ENCODE assay signal across 8 mouse cellular contexts in the genomic region with DNA sequence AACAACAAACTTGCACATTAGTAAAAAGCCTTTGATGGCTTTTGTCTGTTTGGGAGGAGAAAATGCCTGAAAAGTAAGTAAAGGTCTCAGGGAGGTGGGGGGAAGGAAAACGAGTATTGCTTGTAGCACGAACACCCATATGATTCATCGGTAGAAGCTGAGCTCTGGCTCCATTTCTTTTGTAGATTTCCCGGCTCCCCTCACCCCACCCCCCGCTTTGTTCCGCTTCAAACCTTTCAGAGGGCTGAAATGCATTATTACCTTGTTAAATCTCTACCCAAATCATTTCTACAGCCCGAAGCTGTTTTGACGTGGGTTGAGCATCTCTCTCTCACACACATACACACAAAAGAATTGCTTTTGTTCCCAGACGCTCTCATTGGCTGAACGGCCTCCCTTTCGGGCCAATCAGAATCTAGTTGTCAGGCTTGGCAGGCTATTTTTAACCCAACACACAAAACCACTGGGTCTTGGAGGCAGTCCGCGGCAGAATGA.
A peak's percentile ranks its signal among the peaks of the same experiment; 100 is the strongest.
DNase-seq lines count a peak whose midpoint lies in the region; ATAC-seq and TF ChIP-seq lines count a peak whose summit lies in the region.

No protein-coding gene starts in this region.

- TF ChIP-seq CTCF in olfactory bulb, adult 2 months (IDR thresholded peaks at IDR 0.05; ENCODE audit: insufficient read depth, low read depth, low read length) = no peak

- TF ChIP-seq POLR2A in olfactory bulb, adult 2 months (IDR thresholded peaks at IDR 0.05; ENCODE audit: insufficient read depth, low read depth, low read length) = peak; percentile 33; the same call in 1 of the 2 replicates

- WGBS in hindbrain, embryonic 10.5 days = 1% methylated on average over 13 of the region's 13 CpGs
- under 1% methylated on average over 13 of the region's 13 CpGs for WGBS in lung, embryonic 15.5 days
- WGBS in olfactory bulb, adult 2 months = under 1% methylated on average over 13 of the region's 13 CpGs

- no peaks in the 10 kb centered on the region for H3K27me3 ChIP-seq in hindbrain, embryonic 10.5 days (ENCODE audit: insufficient read depth, poor library complexity, severe bottlenecking)
- H3K27me3 ChIP-seq in lung, embryonic 15.5 days = no peaks in the 10 kb centered on the region

- H3K9ac ChIP-seq in lung, embryonic 15.5 days = peak overlapping the region; percentile 55

- peak; percentile 92 for ATAC-seq in lung, embryonic 15.5 days (ENCODE audit: borderline replicate concordance, extremely low read depth, low FRiP score, low TSS enrichment)

- peak; percentile 94 for DNase-seq in MN1 (ENCODE audit: low spot score)
- DNase-seq in cerebellum, adult 9-11 months = peak; percentile 96
- DNase-seq in frontal cortex, adult 2 months (ENCODE audit: extremely low spot score in 1 of 2, low spot score in 1 of 2) = peak; percentile 94 to 97
- peak; percentile 86 for DNase-seq in hindbrain, embryonic 10.5 days (ENCODE audit: low spot score)
- DNase-seq in layer of hippocampus, adult 9-10 months (ENCODE audit: low spot score) = peak; percentile 97
- DNase-seq in thymus, adult 18-20 months = peak; percentile 81 to 91

- peak overlapping the region; percentile 56 for H3K4me3 ChIP-seq in hindbrain, embryonic 10.5 days
- peak overlapping the region; percentile 49 for H3K4me3 ChIP-seq in lung, embryonic 15.5 days
- H3K4me3 ChIP-seq in olfactory bulb, adult 2 months (ENCODE audit: insufficient read depth, low read depth, low read length) = peak overlapping the region; percentile 44

- H3K9me3 ChIP-seq in hindbrain, embryonic 10.5 days = no peaks in the 10 kb centered on the region
- H3K9me3 ChIP-seq in lung, embryonic 15.5 days = no peaks in the 10 kb centered on the region

- peaks cover 5% of the 10 kb centered on the region; the same call in 1 of the 2 replicates for H3K4me1 ChIP-seq in hindbrain, embryonic 10.5 days (replicated peaks)
- H3K4me1 ChIP-seq in lung, embryonic 15.5 days = peaks cover 14% of the 10 kb centered on the region
- H3K4me1 ChIP-seq in olfactory bulb, adult 2 months (ENCODE audit: control insufficient read depth, insufficient read depth, low read length) = no peaks in the 10 kb centered on the region

- H3K4me2 ChIP-seq in lung, embryonic 15.5 days = peak overlapping the region; percentile 75

- H3K36me3 ChIP-seq in hindbrain, embryonic 10.5 days = no peaks in the 10 kb centered on the region
- no peaks in the 10 kb centered on the region for H3K36me3 ChIP-seq in lung, embryonic 15.5 days

- H3K27ac ChIP-seq in hindbrain, embryonic 10.5 days = peak overlapping the region; percentile 93
- peak overlapping the region; percentile 97 for H3K27ac ChIP-seq in lung, embryonic 15.5 days
- H3K27ac ChIP-seq in olfactory bulb, adult 2 months (ENCODE audit: insufficient read depth, low read depth, low read length) = peak overlapping the region; percentile 99

Comparison
In these comparisons a context has a peak if more than half of its experiments do, and no peak if none do; other contexts are left out.
1. Peak in every context shown above with its lines: DNase-seq, ATAC-seq, H3K4me3 ChIP-seq and H3K27ac ChIP-seq.